In the genomic region with DNA sequence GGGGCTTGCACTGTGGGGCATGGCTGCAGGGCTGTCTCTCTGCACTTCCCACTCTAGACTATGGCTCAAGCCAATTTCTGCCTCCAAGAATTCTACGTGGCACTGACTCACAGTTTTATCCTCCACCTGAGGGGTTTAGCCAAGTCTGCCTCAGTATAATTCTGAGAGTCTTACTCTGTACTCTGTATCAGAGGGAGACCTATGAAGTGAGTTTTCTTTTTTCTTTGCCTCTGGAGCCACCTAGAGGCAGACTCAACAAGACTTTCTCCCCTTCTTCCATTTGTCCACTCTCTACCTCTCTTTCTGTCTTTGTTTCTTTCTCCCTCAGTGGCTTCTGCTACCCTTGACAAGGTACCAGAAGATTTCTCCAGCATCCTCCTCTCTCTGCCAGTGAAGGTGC, we compare ENCODE assay signal across 13 mouse cellular contexts. TPM values are rescaled to one million over a fixed set of nuclear protein-coding genes. Genes with fewer than 3 reads are reported as not detected.
DNase-seq lines count a peak whose midpoint lies in the region; ATAC-seq and TF ChIP-seq lines count a peak whose summit lies in the region.
"Had no signal": no experiment of that assay in that cellular context is flagged by ENCODE, and none has a peak within 500 bp of the region (broad histone marks: within the 10 kb centered on the region; RNA-seq: fewer than 3 reads in every experiment).

No protein-coding gene starts in this region.

- no peak for TF ChIP-seq POLR2A in cortical plate, adult 2 months (IDR thresholded peaks at IDR 0.05; ENCODE audit: extremely low read depth, insufficient read depth, low read length)

- peak; percentile 68 for DNase-seq in forebrain, embryonic 14.5 days (ENCODE audit: low spot score)
- peak; percentile 53 for DNase-seq in lung, embryonic 14.5 days
- no peak for DNase-seq in lung, adult 18-20 months
- DNase-seq in retina, embryonic 14.5 days (ENCODE audit: low spot score), result peak; percentile 58
- no peak for DNase-seq in layer of hippocampus, adult 9-10 months (ENCODE audit: low spot score)
- no peak for DNase-seq in ovary, postnatal 14 days (ENCODE audit: low spot score)
- DNase-seq: adrenal gland, adult 8-10 months; gastrocnemius, postnatal 36 days; lung, adult 2 months had no signal

- H3K4me3 ChIP-seq in forebrain, embryonic 14.5 days (ENCODE audit: low read depth, low read length), result no peak overlapping the region
- H3K4me3 ChIP-seq in forebrain, embryonic 12.5 days (replicated peaks), result no peak overlapping the region
- H3K4me3 ChIP-seq in lung, embryonic 14.5 days (ENCODE audit: low read depth, low read length), result no peak overlapping the region
- H3K4me3 ChIP-seq in cortical plate, adult 2 months (ENCODE audit: insufficient read depth, low read length), result no peak overlapping the region
- H3K4me3 ChIP-seq: embryonic facial prominence, embryonic 12.5 days had no signal

- 75% methylated on average over 1 of the region's 1 CpGs for WGBS in forebrain, embryonic 14.5 days
- WGBS in forebrain, embryonic 12.5 days, result 60% methylated on average over 1 of the region's 1 CpGs
- 53% methylated on average over 1 of the region's 1 CpGs for WGBS in lung, embryonic 14.5 days

- H3K27ac ChIP-seq in forebrain, embryonic 14.5 days (ENCODE audit: low read depth, low read length), result no peak overlapping the region
- H3K27ac ChIP-seq in forebrain, embryonic 12.5 days, result no peak overlapping the region
- H3K27ac ChIP-seq in lung, embryonic 14.5 days (ENCODE audit: low read depth), result no peak overlapping the region
- no peak overlapping the region for H3K27ac ChIP-seq in cortical plate, adult 2 months (ENCODE audit: insufficient read depth, low read length)
- H3K27ac ChIP-seq: embryonic facial prominence, embryonic 12.5 days had no signal

- no peak overlapping the region for H3K4me2 ChIP-seq in forebrain, embryonic 14.5 days (ENCODE audit: low read length)
- no peak overlapping the region for H3K4me2 ChIP-seq in forebrain, embryonic 12.5 days
- H3K4me2 ChIP-seq in lung, embryonic 14.5 days, result no peak overlapping the region
- H3K4me2 ChIP-seq: embryonic facial prominence, embryonic 12.5 days had no signal

- H3K9ac ChIP-seq in forebrain, embryonic 14.5 days (ENCODE audit: low read length), result no peak overlapping the region
- no peak overlapping the region for H3K9ac ChIP-seq in forebrain, embryonic 12.5 days
- no peak overlapping the region for H3K9ac ChIP-seq in lung, embryonic 14.5 days
- H3K9ac ChIP-seq: embryonic facial prominence, embryonic 12.5 days had no signal

- no peaks in the 10 kb centered on the region for H3K27me3 ChIP-seq in forebrain, embryonic 14.5 days (replicated peaks; ENCODE audit: control insufficient read depth, insufficient read depth, low read length)
- no peaks in the 10 kb centered on the region for H3K27me3 ChIP-seq in forebrain, embryonic 12.5 days
- H3K27me3 ChIP-seq in lung, embryonic 14.5 days (ENCODE audit: insufficient read depth, low read length), result no peaks in the 10 kb centered on the region
- H3K27me3 ChIP-seq: embryonic facial prominence, embryonic 12.5 days had no signal

- H3K9me3 ChIP-seq in forebrain, embryonic 14.5 days (replicated peaks; ENCODE audit: control insufficient read depth, low read length), result no peaks in the 10 kb centered on the region
- H3K9me3 ChIP-seq in forebrain, embryonic 12.5 days, result no peaks in the 10 kb centered on the region
- no peaks in the 10 kb centered on the region for H3K9me3 ChIP-seq in lung, embryonic 14.5 days (ENCODE audit: low read depth, low read length)

- TF ChIP-seq CTCF in lung, embryonic 14.5 days (IDR thresholded peaks at IDR 0.05; ENCODE audit: low read depth), result peak; percentile 50
- TF ChIP-seq CTCF in cortical plate, adult 2 months (IDR thresholded peaks at IDR 0.05; ENCODE audit: extremely low read depth, insufficient read depth, low read length), result peak; percentile 58

- ATAC-seq in forebrain, embryonic 14.5 days, result peak; percentile 63; the same call in 1 of the 2 replicates
- no peak for ATAC-seq in forebrain, embryonic 12.5 days (ENCODE audit: low FRiP score)
- no peak for ATAC-seq in lung, embryonic 14.5 days (ENCODE audit: insufficient read depth)

- no peaks in the 10 kb centered on the region for H3K36me3 ChIP-seq in forebrain, embryonic 14.5 days (ENCODE audit: control insufficient read depth, insufficient read depth, low read length)
- no peaks in the 10 kb centered on the region for H3K36me3 ChIP-seq in forebrain, embryonic 12.5 days (replicated peaks)
- no peaks in the 10 kb centered on the region for H3K36me3 ChIP-seq in lung, embryonic 14.5 days (ENCODE audit: insufficient read depth)
- H3K36me3 ChIP-seq: embryonic facial prominence, embryonic 12.5 days had no signal

- H3K4me1 ChIP-seq in forebrain, embryonic 14.5 days (ENCODE audit: control insufficient read depth, insufficient read depth, low read length), result no peaks in the 10 kb centered on the region
- no peaks in the 10 kb centered on the region for H3K4me1 ChIP-seq in forebrain, embryonic 12.5 days
- no peaks in the 10 kb centered on the region for H3K4me1 ChIP-seq in lung, embryonic 14.5 days (ENCODE audit: insufficient read depth)
- no peaks in the 10 kb centered on the region for H3K4me1 ChIP-seq in cortical plate, adult 2 months (ENCODE audit: control insufficient read depth, insufficient read depth, low read length)
- H3K4me1 ChIP-seq: embryonic facial prominence, embryonic 12.5 days had no signal

RNA-seq across cellular contexts. Expression of gene Olfr1370, which starts 24.6 kb away (rescaled TPM):
- not detected in 2 replicates for polyA plus RNA-seq in forebrain, embryonic 14.5 days (2014; fragmentation: Nextera tagmentation; extraction: Ambion mirVana)
- not detected in 2 replicates for polyA plus RNA-seq in forebrain, embryonic 12.5 days (2016; fragmentation: Nextera tagmentation; extraction: Ambion mirVana)
- not detected in 2 replicates for polyA plus RNA-seq in lung, embryonic 14.5 days (2014; fragmentation: Nextera tagmentation; extraction: Ambion mirVana)
- not detected in 2 replicates for polyA plus RNA-seq in cortical plate, adult 2 months (2012; rRNA removed)
- polyA plus RNA-seq: embryonic facial prominence, embryonic 12.5 days; lung, adult 2 months; small intestine, adult 2 months had no signal

Comparison
In these comparisons a context has a peak if more than half of its experiments do, and no peak if none do; other contexts are left out.
1. DNase-seq: peak in forebrain, embryonic 14.5 days (single experiment), lung, embryonic 14.5 days (single experiment) and retina, embryonic 14.5 days (single experiment); none in lung, adult 18-20 months (0 of 2), layer of hippocampus, adult 9-10 months (single experiment) and ovary, postnatal 14 days (single experiment).